Mouse (Mus musculus): ENCODE data around the gene Rgmb. TPM values are rescaled to one million over a fixed set of nuclear protein-coding genes. Genes with fewer than 3 reads are reported as not detected.

Gene Rgmb
- polyA plus RNA-seq, 1 experiment from 2014 or later: 15.0 TPM

DNA sequence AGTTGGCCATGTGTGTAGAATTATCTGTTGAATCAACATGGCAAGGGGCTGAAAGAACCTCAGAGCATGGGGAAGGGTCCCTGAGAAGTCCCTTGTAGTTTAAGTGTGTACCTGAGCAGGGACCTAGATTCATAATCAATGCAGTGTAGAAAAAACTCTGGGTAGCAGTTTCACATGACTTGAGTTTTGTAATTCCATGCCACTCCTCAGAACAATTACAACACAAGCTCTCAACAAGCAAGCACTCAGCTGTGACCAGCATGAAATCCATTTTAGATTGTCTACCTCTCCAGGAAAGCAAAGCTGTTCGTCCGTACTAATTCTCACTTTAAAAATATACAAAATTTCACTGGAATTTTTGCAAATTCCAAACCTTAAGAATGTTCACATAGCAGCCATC, 20.9 kb downstream of the Rgmb start:
- Histone ChIP-seq H3K4me1 (replicated peaks; ENCODE audit: insufficient read depth, low read length) (peaks cover 32% of the 10 kb centered on the region), H3K9me3 (replicated peaks; ENCODE audit: low read length) (no peaks in the 10 kb centered on the region), H3K27ac (no peak overlapping the region), H3K36me3 (ENCODE audit: insufficient read depth, low read length) (no peaks in the 10 kb centered on the region), H3K4me3 (replicated peaks; ENCODE audit: low read depth, low read length) (no peak overlapping the region), H3K4me2 (ENCODE audit: low read length) (no peak overlapping the region), H3K27me3 (ENCODE audit: insufficient read depth, low read length) (no peaks in the 10 kb centered on the region), H3K9ac (ENCODE audit: low read depth, low read length) (no peak overlapping the region)
- no peak for TF ChIP-seq CTCF (IDR thresholded peaks at IDR 0.05; ENCODE audit: low read depth)
- ATAC-seq (replicated peaks; ENCODE audit: low FRiP score, low read depth): 0 out of 2 replicates have a peak, but pooled peaks have one; percentile 21
- 47% methylated on average over 2 of the region's 2 CpGs for WGBS
- no peak for DNase-seq (ENCODE audit: low spot score)

DNA sequence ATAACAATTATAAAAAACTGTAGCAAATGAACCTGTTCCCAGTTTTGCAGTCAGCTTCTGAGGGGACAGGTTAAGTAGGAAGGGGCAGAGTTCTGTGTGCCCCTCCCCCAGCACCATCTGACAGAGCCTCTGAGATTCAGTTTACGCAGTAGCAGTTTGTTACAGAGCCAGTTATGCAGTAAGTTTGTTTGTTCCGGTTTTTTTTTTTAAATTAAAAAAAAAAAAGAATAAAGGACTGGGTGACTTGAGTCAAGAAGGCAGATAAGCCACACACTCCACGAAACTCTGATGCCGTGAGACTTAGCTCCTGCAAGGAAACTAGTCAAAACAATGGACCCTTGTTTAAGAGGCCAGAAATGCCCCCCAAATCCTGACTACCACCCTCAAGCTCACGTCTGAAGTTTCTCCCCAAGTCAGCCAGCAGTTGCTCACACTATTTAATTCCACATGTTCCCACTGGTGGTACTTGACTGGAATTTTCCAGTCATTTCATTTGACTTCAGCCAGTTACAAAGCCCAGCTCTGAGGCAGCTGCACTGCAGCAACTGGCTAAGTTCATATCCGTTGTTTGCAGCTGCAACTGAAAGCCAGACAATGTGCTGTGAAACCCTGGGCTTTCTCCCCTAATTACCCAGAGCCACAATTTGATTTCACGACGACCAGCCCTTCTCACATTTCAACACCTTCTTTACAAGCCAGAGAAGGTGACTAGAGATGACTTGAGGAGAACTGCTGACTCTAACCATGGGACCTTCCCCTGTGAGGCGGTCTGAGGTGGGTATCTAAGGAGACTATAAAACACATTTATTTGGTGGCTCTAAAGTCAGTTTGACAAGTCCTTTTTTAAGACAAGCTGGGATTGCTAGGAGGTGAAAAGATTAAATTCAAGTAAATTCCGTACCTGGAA, 22.1 kb downstream of the Rgmb start:
- Histone ChIP-seq H3K27ac (peak overlapping the region; percentile 48), H3K4me3 (replicated peaks; ENCODE audit: low read depth, low read length) (no peak overlapping the region), H3K36me3 (ENCODE audit: insufficient read depth, low read length) (no peaks in the 10 kb centered on the region), H3K4me1 (replicated peaks; ENCODE audit: insufficient read depth, low read length) (peaks cover 23% of the 10 kb centered on the region), H3K9ac (ENCODE audit: low read depth, low read length) (no peak overlapping the region; the same call in 1 of the 2 replicates), H3K27me3 (ENCODE audit: insufficient read depth, low read length) (no peaks in the 10 kb centered on the region), H3K4me2 (ENCODE audit: low read length) (0 out of 2 replicates have a peak overlapping the region, but pooled peaks have one; percentile 4), H3K9me3 (replicated peaks; ENCODE audit: low read length) (no peaks in the 10 kb centered on the region)
- WGBS: 18% methylated on average over 10 of the region's 10 CpGs
- DNase-seq (ENCODE audit: low spot score) (peak; percentile 51), ATAC-seq (replicated peaks; ENCODE audit: low FRiP score, low read depth) (no peak)
- no peak for TF ChIP-seq CTCF (IDR thresholded peaks at IDR 0.05; ENCODE audit: low read depth)

DNA sequence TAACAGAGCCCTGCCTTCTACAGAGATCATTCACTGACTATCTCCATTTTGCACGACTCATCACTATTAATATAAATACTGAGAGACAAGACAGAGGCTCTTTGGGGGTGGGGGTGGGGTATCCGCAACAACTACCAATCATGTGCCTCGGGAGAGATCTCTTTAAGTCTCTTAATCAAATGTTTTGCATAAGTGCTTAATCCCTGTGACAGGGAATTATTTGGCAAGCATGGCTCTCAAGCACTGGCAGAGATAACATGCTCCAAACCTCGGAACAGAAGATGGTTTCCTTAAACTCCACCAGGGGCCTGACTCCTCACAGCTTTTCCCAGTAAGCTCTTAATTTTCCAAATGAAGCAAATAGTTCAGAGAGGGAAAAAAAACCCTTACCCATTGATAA, 22.8 kb downstream of the Rgmb start:
- H3K4me1 ChIP-seq (replicated peaks; ENCODE audit: insufficient read depth, low read length): peaks cover 22% of the 10 kb centered on the region
- no peak for TF ChIP-seq CTCF (IDR thresholded peaks at IDR 0.05; ENCODE audit: low read depth)
- no peak for ATAC-seq (replicated peaks; ENCODE audit: low FRiP score, low read depth)
- no peaks in the 10 kb centered on the region for H3K36me3 ChIP-seq (ENCODE audit: insufficient read depth, low read length)
- no peaks in the 10 kb centered on the region for H3K9me3 ChIP-seq (replicated peaks; ENCODE audit: low read length)
- no peak overlapping the region for H3K4me3 ChIP-seq (replicated peaks; ENCODE audit: low read depth, low read length)
- H3K27me3 ChIP-seq (ENCODE audit: insufficient read depth, low read length): no peaks in the 10 kb centered on the region
- no peak for DNase-seq (ENCODE audit: low spot score)
- no peak overlapping the region for H3K4me2 ChIP-seq (ENCODE audit: low read length)
- no peak overlapping the region for H3K27ac ChIP-seq
- no peak overlapping the region for H3K9ac ChIP-seq (ENCODE audit: low read depth, low read length)
- 58% methylated on average over 4 of the region's 4 CpGs for WGBS

DNA sequence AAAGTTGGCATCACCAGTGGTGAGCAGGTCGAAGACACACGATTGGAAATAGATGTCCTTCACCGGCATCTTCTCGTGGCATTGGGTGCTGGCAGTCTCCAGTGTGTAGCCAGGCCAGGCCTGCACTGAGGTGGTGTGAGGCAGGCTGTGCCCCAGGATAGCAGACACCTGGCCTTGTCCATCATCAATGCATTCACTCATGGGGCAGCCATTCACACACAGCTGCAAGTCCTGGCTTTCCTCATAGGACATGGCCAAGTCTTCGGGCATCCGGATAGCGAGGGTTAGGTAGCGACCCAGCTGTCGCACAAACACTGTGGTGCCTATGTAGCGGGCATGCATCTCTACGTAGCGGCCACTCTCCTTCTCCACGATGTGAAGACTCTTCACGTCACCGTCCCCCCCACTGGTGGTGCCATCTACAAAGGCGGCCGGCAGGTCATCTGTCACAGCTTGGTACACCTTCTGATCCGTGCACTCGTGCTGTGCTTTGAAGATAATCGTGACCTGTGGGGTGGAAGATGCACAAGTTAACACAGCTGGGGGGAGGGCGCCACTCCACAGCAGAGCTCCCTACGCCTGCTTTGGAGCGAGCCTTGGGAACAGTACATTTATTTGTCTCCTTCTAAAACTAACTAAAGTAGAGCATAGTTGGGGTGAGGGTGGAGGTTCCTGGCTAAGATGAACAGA, 23.4 kb downstream of the Rgmb start:
- no peak for DNase-seq (ENCODE audit: low spot score)
- no peak overlapping the region for H3K9ac ChIP-seq (ENCODE audit: low read depth, low read length)
- no peaks in the 10 kb centered on the region for H3K27me3 ChIP-seq (ENCODE audit: insufficient read depth, low read length)
- H3K9me3 ChIP-seq (replicated peaks; ENCODE audit: low read length): no peaks in the 10 kb centered on the region
- no peak for TF ChIP-seq CTCF (IDR thresholded peaks at IDR 0.05; ENCODE audit: low read depth)
- 84% methylated on average over 23 of the region's 23 CpGs for WGBS
- H3K4me2 ChIP-seq (ENCODE audit: low read length): no peak overlapping the region
- H3K4me1 ChIP-seq (replicated peaks; ENCODE audit: insufficient read depth, low read length): peaks cover 22% of the 10 kb centered on the region
- ATAC-seq (replicated peaks; ENCODE audit: low FRiP score, low read depth): no peak
- H3K27ac ChIP-seq: no peak overlapping the region
- no peaks in the 10 kb centered on the region for H3K36me3 ChIP-seq (ENCODE audit: insufficient read depth, low read length)
- no peak overlapping the region for H3K4me3 ChIP-seq (replicated peaks; ENCODE audit: low read depth, low read length)

DNA sequence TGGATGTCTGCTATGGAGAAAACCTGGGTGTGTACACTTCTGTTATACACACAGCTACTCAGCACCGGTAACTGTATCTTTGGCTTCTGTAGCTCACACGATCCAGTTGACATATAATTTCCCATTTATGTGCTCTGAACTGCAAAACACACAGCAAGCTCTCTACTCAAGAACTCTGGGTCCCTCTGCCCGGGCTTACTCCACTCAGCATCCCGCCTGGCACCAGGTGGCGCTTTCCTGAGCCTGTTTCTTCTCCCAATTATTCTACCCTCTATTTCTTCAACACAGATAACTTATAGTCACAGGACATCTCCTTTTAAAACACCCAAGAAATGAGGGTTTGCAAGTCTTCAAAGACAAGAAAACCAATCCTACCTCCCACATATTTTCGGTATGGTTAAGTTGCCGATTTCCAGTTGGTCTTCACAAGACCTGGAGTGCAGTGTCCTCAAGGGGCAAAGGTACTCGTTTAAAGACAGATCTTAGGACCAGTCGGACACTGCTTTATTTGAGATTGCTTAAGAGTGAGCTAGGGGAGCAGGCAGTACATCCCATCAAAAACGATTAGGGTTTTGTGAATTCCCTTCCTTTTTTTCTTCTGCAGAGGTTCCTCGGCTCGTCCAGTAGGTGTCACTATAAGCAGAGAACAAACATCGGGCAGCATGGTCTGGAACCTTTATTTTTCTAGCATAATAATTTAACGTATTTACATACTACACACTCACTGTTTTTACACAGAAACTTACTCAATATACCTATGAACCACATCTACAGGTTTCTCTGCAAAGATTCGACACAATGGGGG, 26.6 kb downstream of the Rgmb start:
- TF ChIP-seq CTCF (IDR thresholded peaks at IDR 0.05; ENCODE audit: low read depth): peak; percentile 79
- H3K36me3 ChIP-seq (ENCODE audit: insufficient read depth, low read length): no peaks in the 10 kb centered on the region
- H3K27me3 ChIP-seq (ENCODE audit: insufficient read depth, low read length): no peaks in the 10 kb centered on the region
- no peaks in the 10 kb centered on the region for H3K9me3 ChIP-seq (replicated peaks; ENCODE audit: low read length)
- H3K27ac ChIP-seq: no peak overlapping the region
- peak; percentile 84 for DNase-seq (ENCODE audit: low spot score)
- WGBS: 39% methylated on average over 15 of the region's 15 CpGs
- H3K4me1 ChIP-seq (replicated peaks; ENCODE audit: insufficient read depth, low read length): peaks cover 14% of the 10 kb centered on the region
- no peak overlapping the region for H3K4me3 ChIP-seq (replicated peaks; ENCODE audit: low read depth, low read length)
- no peak overlapping the region for H3K9ac ChIP-seq (ENCODE audit: low read depth, low read length)
- H3K4me2 ChIP-seq (ENCODE audit: low read length): no peak overlapping the region
- no peak for ATAC-seq (replicated peaks; ENCODE audit: low FRiP score, low read depth)

Measured in kidney, postnatal 0 days (tissue).